In the genomic region with DNA sequence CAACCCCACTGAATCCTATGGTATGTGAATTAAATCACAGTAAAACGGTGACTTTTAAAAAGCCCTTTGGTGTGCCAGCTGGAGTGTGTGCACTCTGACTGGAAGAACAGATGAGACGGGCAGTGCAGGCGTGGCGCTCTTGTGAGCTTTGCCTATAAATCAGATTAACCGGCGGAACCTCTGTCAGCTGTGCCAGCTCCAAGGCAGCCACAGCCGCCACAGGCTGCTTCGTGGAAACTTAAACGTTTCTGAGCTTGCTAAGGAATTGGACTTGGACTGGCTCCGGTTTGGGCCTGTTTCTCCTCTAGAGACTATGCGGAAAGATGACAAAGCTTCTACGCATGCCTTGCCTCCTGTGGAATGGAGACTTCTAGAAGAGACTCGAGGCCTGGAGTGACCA, we compare ENCODE assay signal across 13 mouse cellular contexts.
A peak's percentile ranks its signal among the peaks of the same experiment; 100 is the strongest.
DNase-seq lines count a peak whose midpoint lies in the region; ATAC-seq and TF ChIP-seq lines count a peak whose summit lies in the region.
"Had no signal": no experiment of that assay in that cellular context is flagged by ENCODE, and none has a peak within 500 bp of the region (broad histone marks: within the 10 kb centered on the region; RNA-seq: fewer than 3 reads in every experiment).

No protein-coding gene starts in this region.

- peak; percentile 69 to 87 for DNase-seq in adrenal gland, adult (ENCODE audit: inconsistent age in 2 of 2, low spot score in 1 of 2)
- DNase-seq in adrenal gland, postnatal 4 days (ENCODE audit: low spot score in 2 of 2) = no peak
- no peak for DNase-seq in kidney, postnatal 10 days
- no peak for DNase-seq in lung, postnatal 0 days (ENCODE audit: low spot score)
- DNase-seq in urinary bladder, adult 2 months (ENCODE audit: low spot score) = no peak
- DNase-seq: heart, adult 2 months; kidney, adult 8-10 months; lung, adult 2 months had no signal

- TF ChIP-seq EP300 in lung, postnatal 0 days (IDR thresholded peaks at IDR 0.05) = no peak

- no peak for TF ChIP-seq CTCF in lung, postnatal 0 days (IDR thresholded peaks at IDR 0.05)

- H3K4me2 ChIP-seq in kidney, embryonic 15.5 days = no peak overlapping the region
- H3K4me2 ChIP-seq in neural tube, embryonic 12.5 days (replicated peaks) = peak overlapping the region; percentile 7; the same call in 1 of the 2 replicates
- no peak overlapping the region for H3K4me2 ChIP-seq in lung, postnatal 0 days (replicated peaks; ENCODE audit: low read depth, low read length)
- H3K4me2 ChIP-seq: forebrain, embryonic 15.5 days had no signal

- H3K36me3 ChIP-seq in kidney, embryonic 15.5 days = no peaks in the 10 kb centered on the region
- no peaks in the 10 kb centered on the region for H3K36me3 ChIP-seq in neural tube, embryonic 12.5 days
- no peaks in the 10 kb centered on the region for H3K36me3 ChIP-seq in lung, postnatal 0 days (ENCODE audit: insufficient read depth, low read length)
- H3K36me3 ChIP-seq: forebrain, embryonic 15.5 days had no signal

- 40% methylated on average over 13 of the region's 13 CpGs for WGBS in kidney, embryonic 15.5 days
- 36% methylated on average over 13 of the region's 13 CpGs for WGBS in neural tube, embryonic 12.5 days
- WGBS in lung, postnatal 0 days = 73% methylated on average over 13 of the region's 13 CpGs

- H3K9ac ChIP-seq in kidney, embryonic 15.5 days = no peak overlapping the region
- no peak overlapping the region for H3K9ac ChIP-seq in neural tube, embryonic 12.5 days
- H3K9ac ChIP-seq in lung, postnatal 0 days (replicated peaks; ENCODE audit: low read depth) = no peak overlapping the region
- H3K9ac ChIP-seq: forebrain, embryonic 15.5 days had no signal

- H3K4me1 ChIP-seq in kidney, embryonic 15.5 days = peaks cover 30% of the 10 kb centered on the region
- peaks cover 23% of the 10 kb centered on the region for H3K4me1 ChIP-seq in brown adipose tissue, adult 24 weeks (ENCODE audit: control insufficient read depth, insufficient read depth, insufficient read length, low read length)
- peaks cover 52% of the 10 kb centered on the region for H3K4me1 ChIP-seq in neural tube, embryonic 12.5 days
- peaks cover 4% of the 10 kb centered on the region; the same call in 1 of the 2 replicates for H3K4me1 ChIP-seq in lung, postnatal 0 days (ENCODE audit: insufficient read depth, low read depth, low read length)

- H3K27me3 ChIP-seq in kidney, embryonic 15.5 days = peaks cover 5% of the 10 kb centered on the region; the same call in 1 of the 2 replicates
- H3K27me3 ChIP-seq in neural tube, embryonic 12.5 days (replicated peaks) = 0 out of 2 replicates have a peak, but pooled peaks cover 2% of the 10 kb centered on the region
- H3K27me3 ChIP-seq in lung, postnatal 0 days (replicated peaks; ENCODE audit: insufficient read depth, low read length) = no peaks in the 10 kb centered on the region

- no peak overlapping the region for H3K4me3 ChIP-seq in kidney, embryonic 15.5 days (replicated peaks)
- no peak overlapping the region for H3K4me3 ChIP-seq in brown adipose tissue, adult 24 weeks (ENCODE audit: insufficient read depth, low read depth, low read length)
- H3K4me3 ChIP-seq in neural tube, embryonic 12.5 days = no peak overlapping the region
- no peak overlapping the region for H3K4me3 ChIP-seq in lung, postnatal 0 days (ENCODE audit: low read depth, low read length)
- H3K4me3 ChIP-seq: forebrain, embryonic 15.5 days; heart, adult 2 months; megakaryocyte, embryonic 14.5 days had no signal

- ATAC-seq in kidney, embryonic 15.5 days (replicated peaks; ENCODE audit: low FRiP score) = peak; percentile 47; the same call in 1 of the 2 replicates
- ATAC-seq in neural tube, embryonic 12.5 days (ENCODE audit: low FRiP score, low read depth) = peak; percentile 71
- no peak for ATAC-seq in lung, postnatal 0 days
- ATAC-seq: forebrain, embryonic 15.5 days had no signal

- no peaks in the 10 kb centered on the region for H3K9me3 ChIP-seq in kidney, embryonic 15.5 days (replicated peaks)
- H3K9me3 ChIP-seq in neural tube, embryonic 12.5 days = no peaks in the 10 kb centered on the region
- H3K9me3 ChIP-seq in lung, postnatal 0 days (ENCODE audit: low read length) = no peaks in the 10 kb centered on the region
- H3K9me3 ChIP-seq: forebrain, embryonic 15.5 days; megakaryocyte, embryonic 14.5 days had no signal

- no peak overlapping the region for H3K27ac ChIP-seq in kidney, embryonic 15.5 days
- H3K27ac ChIP-seq in brown adipose tissue, adult 24 weeks (replicated peaks; ENCODE audit: low read depth, low read length) = 0 out of 2 replicates have a peak overlapping the region, but pooled peaks have one; percentile 2
- no peak overlapping the region for H3K27ac ChIP-seq in neural tube, embryonic 12.5 days
- H3K27ac ChIP-seq in lung, postnatal 0 days (ENCODE audit: low read length) = no peak overlapping the region
- H3K27ac ChIP-seq: heart, adult 2 months had no signal

Comparison
In these comparisons a context has a peak if more than half of its experiments do, and no peak if none do; other contexts are left out.
1. DNase-seq: peak in adrenal gland, adult (2 of 2); none in adrenal gland, postnatal 4 days (0 of 2), kidney, postnatal 10 days (single experiment), lung, postnatal 0 days (single experiment) and urinary bladder, adult 2 months (single experiment).